Mouse (Mus musculus) bone marrow macrophage, adult 2 months (primary cell): ENCODE data around the gene Klk1b1.
"Not testable (repeated sequence)": the region's sequence is repeated elsewhere in the genome, so short reads cannot be mapped to it uniquely, and the experiment has no call there.

ENCODE experiments used
- CTCF ChIP-seq: IDR thresholded peaks from 2 replicates; pipeline ENCODE4 v1.5.1; 2012; ENCODE audit warnings: low read depth, mild to moderate bottlenecking, low read length, moderate library complexity
- POLR2A ChIP-seq: IDR thresholded peaks from 2 replicates; pipeline ENCODE4 v1.6.1; 2012; ENCODE audit warnings: mild to moderate bottlenecking, low read depth, low read length, borderline replicate concordance

DNA sequence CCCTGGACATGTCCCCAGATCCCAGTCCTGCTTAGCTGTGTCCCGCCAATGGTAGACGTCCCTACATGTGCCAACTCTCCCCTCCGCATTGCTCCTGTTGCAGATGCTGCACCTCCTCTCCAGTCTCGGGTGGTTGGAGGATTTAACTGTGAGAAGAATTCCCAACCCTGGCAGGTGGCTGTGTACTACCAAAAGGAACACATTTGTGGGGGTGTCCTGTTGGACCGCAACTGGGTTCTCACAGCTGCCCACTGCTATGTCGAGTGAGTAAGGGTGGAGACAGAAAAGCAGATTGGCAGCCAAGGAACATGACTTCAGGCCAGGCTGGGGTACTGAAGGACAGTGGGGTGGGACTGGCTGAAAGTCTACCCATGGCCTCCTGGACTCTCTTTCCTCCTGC, 48.1 kb downstream of the Klk1b1 start:
- TF ChIP-seq CTCF, POLR2A: not testable (repeated sequence)
